Mouse (Mus musculus): ENCODE results near the gene Fxn.

- no peak for TF ChIP-seq CTCF (IDR thresholded peaks at IDR 0.05; ENCODE audit: borderline replicate concordance, control insufficient read depth, extremely low read depth, insufficient read depth, low read length, poor library complexity)
- TF ChIP-seq POLR2A (IDR thresholded peaks at IDR 0.05; ENCODE audit: control insufficient read depth, extremely low read depth, insufficient read depth, low read length, poor library complexity) = no peak
These were observed 9.1 kb downstream of the Fxn start for GRCm38 (mm10) chr19:24271326-24271725.

Data from thymus, adult 2 months (tissue).